Mouse (Mus musculus): Measurements from ENCODE around the gene Ccdc8.

- TF ChIP-seq CTCF (IDR thresholded peaks at IDR 0.05) (no peak), EP300 (IDR thresholded peaks at IDR 0.05) (no peak)
Measured at GRCm38 (mm10) chr7:17025505-17025894, 33.0 kb downstream of the Ccdc8 start.
